Mouse (Mus musculus): ENCODE measurements around the gene Tiam1. TPM values are rescaled to one million over a fixed set of nuclear protein-coding genes. Genes with fewer than 3 reads are reported as not detected.

Tiam1 gene
- total RNA-seq, 1 experiment from 2014 or later, result 34.5 TPM

GRCm38 (mm10) chr16:89934616-89935015, 209.0 kb downstream of the Tiam1 start:
- no peak for ATAC-seq (replicated peaks; ENCODE audit: low read depth, poor library complexity, severe bottlenecking)

- ATAC-seq (replicated peaks; ENCODE audit: low read depth, poor library complexity, severe bottlenecking), result no peak
Measured at GRCm38 (mm10) chr16:89933976-89934375, 209.6 kb downstream of the Tiam1 start.

DNA sequence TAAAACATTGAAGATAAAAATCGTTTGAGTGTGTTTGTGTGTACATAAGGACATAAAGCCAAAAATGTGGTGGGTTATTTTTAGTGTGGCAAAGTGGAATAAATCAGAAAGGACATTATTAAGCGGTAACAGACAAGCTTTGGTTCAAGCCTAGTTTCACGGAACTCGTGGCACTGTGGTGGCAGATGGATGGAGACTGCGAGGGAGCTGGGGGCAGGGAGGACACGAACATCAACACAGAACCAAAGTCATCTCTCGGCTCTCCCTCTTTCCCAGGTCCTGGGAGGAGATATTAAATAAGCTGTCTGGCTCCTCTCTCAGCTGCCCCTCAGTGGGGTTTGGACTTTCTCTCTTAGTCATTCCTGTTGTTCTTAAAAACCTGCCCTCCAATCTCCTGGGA, 215.0 kb downstream of the Tiam1 start:
- no peak for ATAC-seq (replicated peaks; ENCODE audit: low read depth, poor library complexity, severe bottlenecking)

DNA sequence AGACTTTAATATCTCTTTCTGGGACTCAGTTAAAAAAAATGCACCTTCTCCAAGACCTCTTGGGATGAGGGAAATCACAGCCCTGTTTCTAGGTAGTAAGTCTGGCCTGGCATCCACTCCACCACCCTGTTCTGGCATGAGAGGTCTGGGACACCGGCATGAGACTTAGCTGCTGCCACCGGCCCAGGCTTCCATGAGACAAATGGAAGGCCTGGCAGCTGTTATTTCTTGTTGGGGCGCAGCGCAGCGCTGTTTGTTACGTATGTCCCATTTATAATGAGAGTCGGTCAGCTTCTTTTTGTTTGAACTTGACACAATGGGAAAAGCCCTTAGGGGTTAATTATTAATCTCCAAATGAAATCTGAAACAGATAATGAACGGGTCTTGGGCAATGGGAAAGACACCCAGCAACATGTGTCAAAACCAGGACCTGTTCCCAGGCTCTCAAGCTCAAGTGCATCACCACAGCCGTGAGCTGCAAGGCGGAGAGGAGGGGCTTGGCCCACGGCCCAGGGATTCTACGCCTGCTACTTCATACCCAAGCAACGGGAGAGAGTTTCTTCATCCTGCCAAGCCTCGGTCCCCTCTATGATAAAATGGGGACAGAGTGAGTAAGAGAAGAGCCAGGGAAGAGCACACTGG, 219.2 kb downstream of the Tiam1 start:
- no peak for ATAC-seq (replicated peaks; ENCODE audit: low read depth, poor library complexity, severe bottlenecking)

DNA sequence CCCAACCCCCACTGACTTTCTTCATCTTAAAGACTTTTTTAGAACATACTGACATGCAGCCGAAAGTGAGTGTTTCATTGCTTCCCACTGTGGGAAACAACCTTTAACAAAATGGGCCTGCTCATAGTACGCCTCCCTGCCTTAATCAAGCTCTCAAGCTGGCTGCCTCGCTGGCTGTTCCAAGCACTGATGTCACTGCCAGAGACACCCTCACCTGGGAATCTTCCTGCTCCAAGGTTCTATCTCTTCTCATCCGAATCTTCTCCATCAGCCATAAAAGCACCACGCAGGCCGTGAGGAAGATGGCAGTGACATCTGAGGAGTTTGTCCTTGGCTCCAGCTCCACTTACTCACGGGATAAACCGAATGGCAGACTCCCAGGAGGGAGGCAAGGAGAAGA, 220.3 kb downstream of the Tiam1 start:
- no peak for ATAC-seq (replicated peaks; ENCODE audit: low read depth, poor library complexity, severe bottlenecking)

GRCm38 (mm10) chr16:89922458-89922857, 221.1 kb downstream of the Tiam1 start:
- no peak for ATAC-seq (replicated peaks; ENCODE audit: low read depth, poor library complexity, severe bottlenecking)

DNA sequence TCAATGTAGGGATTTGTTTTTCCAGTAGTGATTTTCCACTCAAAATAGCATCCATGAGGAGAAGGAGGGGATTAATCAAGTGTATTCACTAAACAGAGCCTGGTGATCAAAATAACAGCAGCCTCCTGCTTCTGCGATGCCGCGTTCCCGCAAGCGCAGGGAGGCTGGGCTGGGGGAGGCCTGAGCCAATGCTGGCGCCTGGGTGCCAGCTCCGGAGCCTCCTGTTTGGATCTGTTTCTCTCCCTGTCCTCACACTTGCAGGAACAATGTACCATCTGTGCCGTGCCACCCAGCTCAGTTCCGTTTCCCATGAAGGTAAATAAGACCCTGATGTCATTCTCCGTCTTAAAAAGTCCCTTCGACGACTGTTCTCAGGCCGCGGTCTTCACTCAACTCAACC, 222.2 kb downstream of the Tiam1 start:
- no peak for ATAC-seq (replicated peaks; ENCODE audit: low read depth, poor library complexity, severe bottlenecking)

DNA sequence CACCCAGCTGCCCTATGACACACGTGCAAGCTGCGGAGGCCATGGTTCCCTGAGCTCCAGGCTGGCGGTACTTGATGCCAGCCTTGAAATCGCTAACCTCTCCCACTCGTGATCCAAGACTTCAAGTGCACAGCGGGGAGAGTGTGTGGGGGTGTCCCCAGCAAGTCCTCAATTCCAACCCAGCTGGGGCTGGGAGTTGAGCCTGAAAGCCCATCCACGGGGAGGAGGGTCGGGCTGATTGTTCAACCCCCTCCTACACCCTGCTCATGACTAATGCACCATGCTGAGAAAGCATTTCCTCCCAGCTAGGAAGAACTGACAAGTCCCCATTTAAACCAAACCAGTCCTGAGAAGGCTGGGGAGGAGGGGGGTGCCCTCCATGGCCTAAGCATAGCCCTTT, 223.2 kb downstream of the Tiam1 start:
- ATAC-seq (replicated peaks; ENCODE audit: low read depth, poor library complexity, severe bottlenecking), result no peak

DNA sequence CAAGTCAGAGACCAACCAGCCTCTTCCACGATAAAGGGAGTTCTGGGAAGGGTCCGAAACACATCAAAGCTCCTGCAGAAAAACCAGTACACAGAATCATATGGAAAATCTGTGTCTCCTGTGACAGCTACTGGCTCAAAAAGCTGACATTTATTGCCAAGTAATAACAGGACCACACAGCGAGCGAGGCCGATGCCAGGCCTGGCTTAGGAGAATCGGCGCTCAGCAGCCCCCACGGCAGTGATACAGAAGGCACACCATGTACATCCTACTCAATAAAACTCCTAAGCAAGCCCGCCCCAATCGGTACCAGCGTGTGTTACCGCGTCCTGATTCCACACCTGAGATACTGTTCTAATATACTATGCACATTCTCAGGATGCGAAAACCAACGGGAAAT, 226.2 kb downstream of the Tiam1 start:
- ATAC-seq (replicated peaks; ENCODE audit: low read depth, poor library complexity, severe bottlenecking), result no peak

- no peak for ATAC-seq (replicated peaks; ENCODE audit: low read depth, poor library complexity, severe bottlenecking)
Measured at GRCm38 (mm10) chr16:89914946-89915345, 228.6 kb downstream of the Tiam1 start.

- no peak for ATAC-seq (replicated peaks; ENCODE audit: low read depth, poor library complexity, severe bottlenecking)
Measured at GRCm38 (mm10) chr16:89912686-89913375, 230.7 kb downstream of the Tiam1 start.

GRCm38 (mm10) chr16:89909393-89910068, 234.0 kb downstream of the Tiam1 start:
- ATAC-seq (replicated peaks; ENCODE audit: low read depth, poor library complexity, severe bottlenecking), result no peak

DNA sequence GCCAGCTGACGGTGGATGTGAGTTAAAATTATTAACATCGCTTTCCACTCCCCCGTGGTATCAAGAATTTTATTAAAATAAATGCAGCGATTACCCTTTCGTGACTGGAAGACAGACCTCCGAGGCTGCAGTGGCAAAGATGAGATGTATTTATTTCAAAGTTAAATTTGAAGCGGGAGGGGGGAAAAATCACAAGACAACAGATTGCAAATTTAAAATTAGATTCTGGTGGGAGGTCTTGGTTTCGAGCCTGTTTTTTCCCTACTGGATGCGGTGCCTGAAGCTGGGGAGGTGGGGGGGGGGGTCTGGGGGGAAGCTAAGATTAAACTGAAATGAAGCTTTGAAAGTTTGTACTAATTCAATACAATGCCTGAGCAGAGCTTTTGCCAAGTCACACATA, 235.9 kb downstream of the Tiam1 start:
- ATAC-seq (replicated peaks; ENCODE audit: low read depth, poor library complexity, severe bottlenecking), result no peak

DNA sequence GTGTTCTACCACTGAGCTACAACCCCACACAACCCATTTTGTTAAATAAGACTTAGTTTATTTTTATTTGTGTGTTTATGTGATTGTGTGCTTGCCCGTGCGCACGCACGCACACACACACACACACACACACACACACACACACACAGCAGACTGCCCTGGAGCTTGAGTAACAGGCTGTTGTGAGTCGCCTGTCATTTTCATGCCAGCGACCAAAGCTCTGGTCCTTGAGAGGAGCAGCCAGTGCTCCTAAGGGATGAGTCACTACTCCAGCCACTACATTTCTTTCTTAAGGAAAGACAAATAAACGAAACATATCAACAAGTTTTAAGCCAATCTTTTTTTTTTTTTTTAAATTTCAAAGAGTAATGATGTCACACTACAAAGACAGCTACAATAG, 236.7 kb downstream of the Tiam1 start:
- ATAC-seq (replicated peaks; ENCODE audit: low read depth, poor library complexity, severe bottlenecking), result no peak

- peak; percentile 48 for ATAC-seq (replicated peaks; ENCODE audit: low read depth, poor library complexity, severe bottlenecking)
Measured at GRCm38 (mm10) chr16:89905730-89906305, 237.8 kb downstream of the Tiam1 start.

DNA sequence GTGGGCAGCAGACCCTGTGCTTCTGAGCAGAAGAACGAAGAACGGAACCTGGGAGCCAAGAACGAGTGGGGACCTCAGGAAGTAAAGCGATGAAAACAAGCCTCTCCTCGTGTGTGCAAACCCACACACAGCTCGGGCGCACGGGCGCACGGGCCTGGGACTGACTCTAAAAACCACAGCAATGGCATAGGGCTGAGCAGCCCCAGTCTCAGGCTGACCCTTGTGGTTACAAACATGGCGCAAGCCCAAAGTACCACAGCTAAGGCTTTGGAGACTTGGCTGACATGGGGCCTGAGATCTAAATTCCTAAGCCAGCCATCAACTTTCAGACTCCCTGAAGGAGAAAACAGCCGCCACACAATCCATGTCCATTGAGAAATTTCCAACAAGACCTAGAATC, 239.4 kb downstream of the Tiam1 start:
- peak; percentile 45 for ATAC-seq (replicated peaks; ENCODE audit: low read depth, poor library complexity, severe bottlenecking)

DNA sequence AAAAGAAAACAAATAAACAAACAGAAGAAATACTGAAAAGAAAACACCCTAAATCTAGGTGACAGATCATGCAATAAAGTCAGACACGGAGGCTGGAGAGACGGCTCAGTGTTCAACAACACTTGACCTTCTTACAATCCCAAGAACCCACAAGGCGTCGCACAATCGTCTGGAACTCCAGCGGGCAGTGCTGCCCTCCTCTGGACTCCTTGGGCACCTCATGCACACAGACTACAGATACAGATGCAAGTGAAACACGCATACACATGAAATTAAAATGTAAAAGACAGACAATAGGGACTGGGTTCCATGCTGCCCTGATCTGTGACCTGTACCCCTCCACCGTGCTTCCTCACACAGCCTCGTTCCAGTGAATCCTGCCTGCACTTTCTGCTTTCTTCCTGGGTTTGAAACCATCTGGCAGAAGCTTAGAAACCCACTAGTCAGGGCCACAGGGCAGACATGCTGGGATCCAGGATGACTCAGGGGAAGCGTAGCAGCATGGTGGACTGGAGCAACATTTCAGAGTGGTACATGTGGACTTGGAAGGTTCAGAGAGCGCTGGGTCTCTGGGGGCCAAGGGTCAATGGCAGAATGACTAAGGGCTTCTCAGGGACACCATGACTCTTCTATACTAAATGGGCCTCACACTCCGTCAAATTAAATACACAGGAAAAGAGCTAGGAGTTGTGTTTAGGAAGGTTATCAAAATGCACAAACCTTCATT, 240.8 kb downstream of the Tiam1 start:
- no peak for ATAC-seq (replicated peaks; ENCODE audit: low read depth, poor library complexity, severe bottlenecking)

DNA sequence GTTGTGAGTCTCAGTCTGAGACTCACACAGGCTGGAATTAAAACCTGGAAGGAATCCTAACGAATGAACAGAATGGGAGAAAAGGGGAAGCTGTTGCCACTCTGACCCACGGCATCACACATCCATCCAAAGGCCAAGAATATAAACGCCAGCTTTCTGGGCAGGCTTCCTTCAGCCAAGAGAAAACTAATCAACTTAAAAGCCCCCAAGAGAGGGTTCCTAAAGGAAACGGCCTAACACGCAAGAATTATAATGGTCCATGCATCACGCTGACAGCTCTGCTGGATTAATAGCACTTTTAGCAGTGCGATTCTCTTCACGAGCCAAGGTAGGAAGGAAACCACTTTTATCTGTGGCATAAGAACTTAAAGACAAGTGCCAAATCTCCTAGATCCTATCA, 242.9 kb downstream of the Tiam1 start:
- ATAC-seq (replicated peaks; ENCODE audit: low read depth, poor library complexity, severe bottlenecking), result no peak

DNA sequence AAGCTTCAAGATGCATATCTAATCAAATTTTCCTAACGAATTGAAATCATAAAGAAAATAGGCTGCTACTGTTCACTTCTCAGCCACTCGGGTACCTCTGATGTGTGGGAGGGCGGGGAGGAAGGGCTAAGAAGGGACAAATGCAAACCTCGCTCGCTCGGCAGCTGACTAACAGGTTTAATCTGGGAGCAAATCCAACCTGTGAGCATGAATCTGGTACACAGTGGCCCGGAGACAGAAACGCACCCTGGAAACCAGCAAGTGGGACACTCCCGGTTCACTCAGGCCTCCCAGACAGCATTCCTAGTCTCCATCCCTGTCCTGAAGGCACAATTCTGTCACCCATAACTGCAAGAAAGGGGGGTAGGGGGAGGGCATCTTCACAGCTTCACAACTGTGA, 244.4 kb downstream of the Tiam1 start:
- no peak for ATAC-seq (replicated peaks; ENCODE audit: low read depth, poor library complexity, severe bottlenecking)

DNA sequence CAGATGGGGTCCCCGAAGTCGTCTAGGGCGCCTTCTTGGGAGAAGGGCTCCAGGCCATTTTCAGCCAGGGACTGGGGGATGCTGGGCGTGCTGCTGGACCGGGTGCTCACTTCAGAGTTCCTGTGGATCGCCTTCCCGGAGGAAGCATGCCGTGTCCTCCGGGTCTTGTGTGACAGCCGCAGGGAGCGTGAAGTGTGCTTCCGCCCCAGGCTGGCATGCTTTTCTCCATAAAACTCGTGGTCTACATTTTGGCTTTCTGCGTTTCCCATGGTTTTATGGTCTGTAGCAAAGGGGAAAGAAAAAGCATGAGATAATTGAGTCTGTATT, 245.3 kb downstream of the Tiam1 start:
- ATAC-seq (replicated peaks; ENCODE audit: low read depth, poor library complexity, severe bottlenecking), result no peak

All from common myeloid progenitor, adult 5-6 weeks (primary cell).